Mouse (Mus musculus): ENCODE results near the gene Wdfy3. TPM values are rescaled to one million over a fixed set of nuclear protein-coding genes. Genes with fewer than 3 reads are reported as not detected.
"Not testable (repeated sequence)": the region's sequence is repeated elsewhere in the genome, so short reads cannot be mapped to it uniquely, and the experiment has no call there.

The Wdfy3 gene
- polyA plus RNA-seq, 1 experiment from 2014 or later: 9.7 TPM

DNA sequence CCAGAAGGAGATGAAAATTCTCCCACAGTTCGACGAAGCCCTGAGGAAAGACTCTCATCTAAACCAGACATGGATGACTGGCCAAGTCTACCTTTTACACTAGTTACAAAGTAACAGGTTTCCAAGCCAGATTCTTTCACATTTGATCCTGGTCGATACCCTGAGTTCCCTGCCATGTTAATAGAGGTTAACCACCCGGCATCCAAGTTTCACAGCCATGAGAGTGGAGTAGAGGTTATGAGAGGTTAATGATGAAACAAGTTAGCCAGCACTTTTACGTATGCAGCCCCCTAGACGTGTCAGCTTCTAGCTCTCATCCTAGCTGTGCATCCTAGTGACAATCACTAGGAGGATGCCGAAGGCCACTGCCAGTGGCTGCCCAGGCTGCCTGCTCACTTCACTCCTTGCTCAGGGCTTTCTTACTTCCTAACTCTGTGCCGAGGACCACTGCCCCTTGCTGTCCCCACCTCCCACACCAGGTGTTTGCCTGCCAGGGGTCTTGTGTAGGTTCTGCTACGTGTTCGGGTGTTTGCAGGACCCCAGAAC is 210.8 kb downstream of the Wdfy3 start:
- 97% methylated on average over 10 of the region's 10 CpGs for WGBS
- Histone ChIP-seq H3K4me3 (replicated peaks) (no peak overlapping the region), H3K9ac (no peak overlapping the region), H3K4me1 (replicated peaks) (no peaks in the 10 kb centered on the region), H3K27ac (no peak overlapping the region), H3K4me2 (replicated peaks) (no peak overlapping the region), H3K36me3 (peaks cover 44% of the 10 kb centered on the region), H3K9me3 (no peaks in the 10 kb centered on the region), H3K27me3 (replicated peaks) (no peaks in the 10 kb centered on the region)
- ATAC-seq: no peak

DNA sequence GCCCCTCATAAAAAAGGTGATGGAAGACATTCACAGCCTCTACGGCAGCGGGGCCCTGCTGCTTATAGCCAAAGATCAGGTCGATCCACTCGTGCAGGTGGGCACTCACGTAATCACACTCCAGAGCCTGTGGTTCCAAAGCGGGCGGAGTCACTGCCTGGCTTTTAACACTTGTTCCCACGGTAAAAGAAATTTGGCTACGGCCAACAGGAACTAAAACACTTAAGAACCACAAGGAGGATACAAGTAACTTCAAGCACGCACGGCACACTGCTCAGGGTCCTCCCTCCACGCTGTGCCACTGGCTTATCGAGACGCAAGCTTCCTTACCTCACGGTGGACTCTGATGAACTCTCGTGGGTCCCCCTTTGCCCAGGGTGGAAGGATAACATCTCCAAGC is 214.2 kb downstream of the Wdfy3 start:
- Histone ChIP-seq H3K36me3 (peaks cover 47% of the 10 kb centered on the region), H3K4me1 (replicated peaks) (no peaks in the 10 kb centered on the region), H3K27me3 (replicated peaks) (no peaks in the 10 kb centered on the region), H3K4me3 (replicated peaks) (no peak overlapping the region), H3K4me2 (replicated peaks) (no peak overlapping the region), H3K9ac (no peak overlapping the region), H3K27ac (no peak overlapping the region), H3K9me3 (no peaks in the 10 kb centered on the region)
- WGBS: 93% methylated on average over 16 of the region's 16 CpGs
- ATAC-seq: no peak

DNA sequence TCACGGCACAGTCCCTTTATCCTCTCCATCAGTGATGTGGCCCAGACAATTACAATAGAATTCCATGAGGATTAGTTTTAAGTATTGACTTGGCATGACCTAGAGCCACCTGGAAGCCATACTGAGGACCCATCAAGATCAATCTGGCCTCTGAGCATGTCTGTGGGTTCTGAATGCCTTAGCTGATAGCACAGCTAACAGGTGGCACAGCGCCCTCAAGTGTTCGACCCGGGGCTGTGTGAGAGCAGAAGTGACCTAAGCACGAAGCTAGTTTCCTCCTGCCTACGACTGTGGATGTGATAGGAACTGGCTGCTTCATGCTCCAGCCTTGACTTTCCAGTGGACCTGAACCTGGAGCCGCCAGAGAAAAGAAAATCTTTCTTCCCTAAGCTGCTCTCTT is 215.1 kb downstream of the Wdfy3 start:
- Histone ChIP-seq H3K4me2 (replicated peaks) (no peak overlapping the region), H3K9me3 (no peaks in the 10 kb centered on the region), H3K4me3 (replicated peaks) (no peak overlapping the region), H3K27me3 (replicated peaks) (no peaks in the 10 kb centered on the region), H3K9ac (no peak overlapping the region), H3K36me3 (peaks cover 48% of the 10 kb centered on the region), H3K4me1 (replicated peaks) (no peaks in the 10 kb centered on the region), H3K27ac (no peak overlapping the region)
- WGBS: 90% methylated on average over 7 of the region's 7 CpGs
- 0 out of 2 replicates have a peak, but pooled peaks have one; percentile 25 for ATAC-seq

DNA sequence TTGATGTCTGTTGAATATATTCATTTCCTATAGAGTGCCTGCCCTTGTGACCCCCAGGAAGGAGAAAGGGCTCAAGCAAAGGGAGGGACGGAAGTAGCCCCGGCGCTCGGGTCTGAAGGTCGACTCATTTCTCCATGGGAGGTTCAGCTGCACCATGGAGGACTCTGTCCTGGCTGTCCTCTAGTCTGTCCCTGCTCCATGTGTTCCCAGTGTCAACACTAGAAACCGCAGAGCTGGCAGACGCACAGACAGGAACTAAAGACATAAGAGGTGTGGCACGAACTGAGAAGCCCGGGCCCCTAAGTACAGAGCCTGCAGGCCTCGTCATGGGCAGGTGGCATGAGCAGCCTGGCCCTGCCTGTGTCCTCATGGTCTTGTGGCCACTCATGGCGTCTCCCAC is 215.6 kb downstream of the Wdfy3 start:
- no peak overlapping the region for H3K27ac ChIP-seq
- H3K9ac ChIP-seq: no peak overlapping the region
- H3K4me3 ChIP-seq (replicated peaks): no peak overlapping the region
- no peak overlapping the region for H3K4me2 ChIP-seq (replicated peaks)
- no peaks in the 10 kb centered on the region for H3K27me3 ChIP-seq (replicated peaks)
- peaks cover 47% of the 10 kb centered on the region for H3K36me3 ChIP-seq
- ATAC-seq: no peak
- no peaks in the 10 kb centered on the region for H3K9me3 ChIP-seq
- WGBS: 96% methylated on average over 11 of the region's 11 CpGs
- no peaks in the 10 kb centered on the region for H3K4me1 ChIP-seq (replicated peaks)

DNA sequence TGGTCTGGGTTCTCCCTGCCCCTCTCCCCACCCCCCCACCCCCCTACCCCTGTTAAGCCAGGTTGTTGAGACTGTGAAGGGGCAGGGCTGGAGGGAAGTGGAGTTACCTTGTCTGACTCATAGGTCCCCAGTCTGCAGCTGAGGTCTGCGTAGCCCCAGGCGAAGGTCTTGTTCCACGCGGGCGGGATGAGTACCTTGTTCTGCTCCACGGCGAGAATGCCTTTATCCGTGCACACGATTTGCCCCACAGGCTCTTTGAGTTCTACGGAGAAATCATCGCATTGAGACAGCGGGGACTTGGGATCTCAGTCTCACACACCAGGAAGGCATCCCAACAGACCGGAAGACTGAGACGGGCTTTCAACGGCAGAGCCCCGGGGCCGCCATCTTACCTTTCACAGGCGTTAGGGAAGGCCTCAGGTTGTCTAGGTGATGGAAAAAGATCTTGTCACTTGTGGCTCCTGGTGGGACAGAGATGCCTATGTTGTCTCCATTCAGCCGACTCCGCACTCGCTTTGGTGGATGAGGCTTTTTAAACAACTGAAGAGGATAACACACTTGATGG is 217.5 kb downstream of the Wdfy3 start:
- peaks cover 58% of the 10 kb centered on the region for H3K36me3 ChIP-seq

DNA sequence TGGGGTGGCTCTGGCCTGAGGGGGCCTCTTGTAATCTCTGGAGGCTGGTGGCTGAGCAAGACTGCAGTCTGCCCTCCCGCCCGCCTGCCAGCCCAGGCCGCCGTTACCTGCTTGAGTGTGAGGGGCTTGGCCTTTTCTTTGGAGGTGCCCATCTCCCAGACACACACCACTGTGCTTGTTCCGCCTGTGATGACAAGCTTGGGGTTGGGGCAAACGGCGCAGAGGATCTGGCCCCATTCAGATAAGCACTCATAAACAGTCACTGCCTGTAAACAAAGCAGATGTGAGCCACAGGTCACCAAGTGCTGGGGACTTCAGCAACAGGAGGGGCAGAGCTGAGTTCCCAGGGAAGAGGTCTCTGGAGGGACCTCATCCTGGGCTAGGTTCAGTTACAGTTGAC is 218.6 kb downstream of the Wdfy3 start:
- H3K27me3 ChIP-seq (replicated peaks): no peaks in the 10 kb centered on the region
- H3K9ac ChIP-seq: no peak overlapping the region
- no peaks in the 10 kb centered on the region for H3K9me3 ChIP-seq
- H3K4me1 ChIP-seq (replicated peaks): no peaks in the 10 kb centered on the region
- no peak overlapping the region for H3K4me3 ChIP-seq (replicated peaks)
- H3K27ac ChIP-seq: no peak overlapping the region
- no peak for ATAC-seq
- WGBS: 74% methylated on average over 7 of the region's 7 CpGs
- no peak overlapping the region for H3K4me2 ChIP-seq (replicated peaks)
- peaks cover 68% of the 10 kb centered on the region for H3K36me3 ChIP-seq

More for the DNA sequence above, 217.5 kb downstream of the Wdfy3 start:
- no peak for ATAC-seq
- H3K27ac ChIP-seq: no peak overlapping the region
- H3K4me2 ChIP-seq (replicated peaks): no peak overlapping the region
- H3K4me3 ChIP-seq (replicated peaks): no peak overlapping the region
- no peaks in the 10 kb centered on the region for H3K27me3 ChIP-seq (replicated peaks)
- 95% methylated on average over 21 of the region's 21 CpGs for WGBS
- H3K9ac ChIP-seq: no peak overlapping the region
- no peaks in the 10 kb centered on the region for H3K4me1 ChIP-seq (replicated peaks)
- H3K9me3 ChIP-seq: no peaks in the 10 kb centered on the region

DNA sequence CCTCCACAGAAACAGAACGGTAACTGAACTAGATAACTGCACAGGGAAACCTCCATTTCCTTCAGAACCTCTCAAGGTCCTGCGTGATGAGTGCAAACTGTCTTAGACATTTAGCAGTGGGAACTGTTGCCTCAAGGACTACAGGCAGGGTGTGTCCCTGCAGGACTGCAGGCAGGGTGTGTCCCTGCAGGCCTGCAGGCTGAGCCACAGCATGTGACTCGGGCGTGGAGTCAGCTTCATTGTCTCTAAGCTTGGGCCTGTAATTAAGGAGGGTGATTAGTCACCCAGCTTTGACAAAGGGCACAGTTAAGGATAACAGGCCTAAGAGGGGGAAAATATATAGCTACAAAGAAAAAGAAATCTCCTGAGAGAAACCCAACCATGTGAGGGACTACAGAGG is 222.0 kb downstream of the Wdfy3 start:
- no peak overlapping the region for H3K9ac ChIP-seq
- H3K36me3 ChIP-seq: peaks cover 61% of the 10 kb centered on the region
- no peak overlapping the region for H3K27ac ChIP-seq
- H3K4me1 ChIP-seq (replicated peaks): no peaks in the 10 kb centered on the region
- H3K4me2 ChIP-seq (replicated peaks): no peak overlapping the region
- peak; percentile 92 for ATAC-seq
- H3K4me3 ChIP-seq (replicated peaks): no peak overlapping the region
- H3K27me3 ChIP-seq (replicated peaks): no peaks in the 10 kb centered on the region
- WGBS: 58% methylated on average over 4 of the region's 4 CpGs
- H3K9me3 ChIP-seq: no peaks in the 10 kb centered on the region

DNA sequence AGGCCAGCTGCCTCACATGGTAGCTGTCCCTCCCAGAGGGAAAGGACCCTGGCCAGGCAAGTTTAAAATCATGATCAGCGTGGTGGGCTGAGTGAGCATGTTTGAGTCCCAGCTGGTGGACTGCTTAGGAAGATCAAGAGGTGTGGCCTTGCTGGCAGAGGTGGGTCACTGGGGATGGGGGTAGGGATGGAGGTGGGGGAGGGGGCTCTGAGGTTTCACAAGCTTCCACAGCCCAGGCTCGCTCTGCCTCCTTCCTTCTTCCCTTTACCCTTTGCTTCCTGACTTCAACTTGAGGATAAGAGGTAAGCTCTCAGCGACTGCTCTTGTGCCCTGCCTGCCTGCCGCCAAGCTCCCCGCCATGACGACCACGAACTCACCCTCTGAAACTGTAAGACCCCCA is 222.4 kb downstream of the Wdfy3 start:
- no peak overlapping the region for H3K27ac ChIP-seq
- H3K9ac ChIP-seq: no peak overlapping the region
- 83% methylated on average over 7 of the region's 7 CpGs for WGBS
- H3K4me3 ChIP-seq (replicated peaks): no peak overlapping the region
- H3K27me3 ChIP-seq (replicated peaks): no peaks in the 10 kb centered on the region
- peak; percentile 30 for ATAC-seq
- H3K9me3 ChIP-seq: no peaks in the 10 kb centered on the region
- H3K36me3 ChIP-seq: peaks cover 58% of the 10 kb centered on the region
- no peaks in the 10 kb centered on the region for H3K4me1 ChIP-seq (replicated peaks)
- H3K4me2 ChIP-seq (replicated peaks): no peak overlapping the region

DNA sequence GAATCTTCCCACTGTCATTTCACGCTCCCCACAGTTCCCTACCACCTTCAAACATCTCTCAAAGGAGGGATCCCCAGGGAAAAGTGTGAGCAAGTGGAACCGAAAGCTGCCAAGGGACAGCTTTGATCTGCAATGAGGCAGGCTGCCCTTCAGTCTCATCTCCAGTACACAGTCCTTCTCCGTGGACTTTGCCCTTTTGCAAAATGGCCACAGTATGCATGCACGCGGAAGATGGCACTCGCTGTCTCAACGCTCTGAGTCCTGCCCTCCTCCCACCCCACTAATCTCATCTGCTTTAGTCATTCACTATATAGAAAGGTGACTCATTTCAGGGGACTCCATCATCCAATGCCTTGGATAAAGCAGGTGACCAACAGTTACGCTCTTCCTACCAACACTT is 223.8 kb downstream of the Wdfy3 start:
- ATAC-seq: peak; percentile 47
- H3K4me3 ChIP-seq (replicated peaks): no peak overlapping the region
- no peaks in the 10 kb centered on the region for H3K9me3 ChIP-seq
- no peak overlapping the region for H3K27ac ChIP-seq
- no peaks in the 10 kb centered on the region for H3K27me3 ChIP-seq (replicated peaks)
- no peaks in the 10 kb centered on the region for H3K4me1 ChIP-seq (replicated peaks)
- peaks cover 63% of the 10 kb centered on the region for H3K36me3 ChIP-seq
- 88% methylated on average over 8 of the region's 8 CpGs for WGBS
- H3K4me2 ChIP-seq (replicated peaks): no peak overlapping the region
- no peak overlapping the region for H3K9ac ChIP-seq

DNA sequence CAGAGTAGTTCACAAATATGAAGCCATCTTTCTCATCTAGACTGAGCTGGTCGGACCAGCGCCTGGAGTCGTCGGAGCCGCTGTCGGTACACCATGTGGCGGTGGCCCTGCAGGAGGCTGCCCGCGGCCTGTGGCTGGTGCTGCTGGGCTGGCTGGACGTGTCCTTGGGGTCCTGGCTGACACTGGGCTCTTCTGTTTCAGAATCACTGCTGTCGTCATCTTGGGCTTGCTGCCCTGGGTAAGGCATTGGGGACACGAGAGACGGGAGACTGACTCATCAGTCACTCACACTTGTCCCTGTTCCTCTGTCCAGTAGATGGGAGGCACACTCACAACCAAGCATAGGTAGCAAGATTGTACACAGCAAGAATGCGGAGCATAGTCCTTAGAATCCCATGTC is 224.7 kb downstream of the Wdfy3 start:
- Histone ChIP-seq H3K27me3 (replicated peaks) (no peaks in the 10 kb centered on the region), H3K9me3 (no peaks in the 10 kb centered on the region), H3K9ac (no peak overlapping the region), H3K4me2 (replicated peaks) (no peak overlapping the region), H3K36me3 (peaks cover 67% of the 10 kb centered on the region), H3K27ac (no peak overlapping the region), H3K4me3 (replicated peaks) (no peak overlapping the region), H3K4me1 (replicated peaks) (no peaks in the 10 kb centered on the region)
- no peak for ATAC-seq
- WGBS: 91% methylated on average over 14 of the region's 14 CpGs

DNA sequence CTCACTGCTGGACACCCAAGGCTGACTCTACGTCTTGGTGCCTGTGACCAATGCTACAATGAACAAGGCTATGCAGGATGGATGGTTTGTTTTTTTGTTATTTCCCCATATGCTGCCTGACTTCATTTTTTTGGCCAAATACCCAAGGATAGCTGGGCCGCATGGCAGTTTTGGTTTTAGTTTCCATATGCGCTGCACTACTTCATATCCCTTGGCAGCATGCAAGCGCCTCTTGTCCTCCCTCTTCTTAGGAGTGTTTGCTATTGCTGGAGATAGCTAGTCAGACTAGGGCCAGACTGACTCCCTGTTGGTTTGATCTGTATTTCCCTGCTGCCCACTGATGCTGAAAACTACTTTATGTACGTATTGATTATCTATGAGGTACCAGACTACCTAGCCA is 229.2 kb downstream of the Wdfy3 start:
- H3K4me2 ChIP-seq (replicated peaks): no peak overlapping the region
- no peak for ATAC-seq
- no peaks in the 10 kb centered on the region for H3K9me3 ChIP-seq
- H3K36me3 ChIP-seq: peaks cover 53% of the 10 kb centered on the region
- no peak overlapping the region for H3K27ac ChIP-seq
- H3K27me3 ChIP-seq (replicated peaks): no peaks in the 10 kb centered on the region
- 98% methylated on average over 5 of the region's 5 CpGs for WGBS
- no peak overlapping the region for H3K4me3 ChIP-seq (replicated peaks)
- H3K4me1 ChIP-seq (replicated peaks): no peaks in the 10 kb centered on the region
- H3K9ac ChIP-seq: no peak overlapping the region

DNA sequence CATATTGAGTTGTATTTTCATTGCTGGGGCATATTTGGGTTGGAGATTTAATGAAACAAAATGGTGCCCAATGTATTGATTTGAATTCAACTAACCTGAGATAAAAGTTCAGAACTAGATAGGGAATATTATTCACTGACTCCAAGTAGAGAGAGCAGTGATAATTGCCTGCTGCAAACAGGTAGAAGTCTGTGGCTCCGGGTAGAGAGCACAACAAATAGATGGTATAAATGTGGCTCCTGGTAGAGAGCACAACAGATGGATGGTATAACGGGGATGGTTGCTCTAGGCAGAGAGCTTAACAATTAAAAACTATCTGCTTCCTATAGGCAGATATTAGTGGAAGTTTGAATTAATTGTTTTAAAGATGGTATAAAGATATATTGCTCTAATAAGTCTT is 232.1 kb downstream of the Wdfy3 start:
- not testable (repeated sequence) for H3K4me2 ChIP-seq (replicated peaks); H3K27me3 ChIP-seq (replicated peaks); ATAC-seq; H3K27ac ChIP-seq; H3K4me1 ChIP-seq (replicated peaks); H3K9ac ChIP-seq; H3K9me3 ChIP-seq; H3K4me3 ChIP-seq (replicated peaks)
- WGBS: 97% methylated on average over 2 of the region's 2 CpGs
- peaks cover 45% of the 10 kb centered on the region for H3K36me3 ChIP-seq

DNA sequence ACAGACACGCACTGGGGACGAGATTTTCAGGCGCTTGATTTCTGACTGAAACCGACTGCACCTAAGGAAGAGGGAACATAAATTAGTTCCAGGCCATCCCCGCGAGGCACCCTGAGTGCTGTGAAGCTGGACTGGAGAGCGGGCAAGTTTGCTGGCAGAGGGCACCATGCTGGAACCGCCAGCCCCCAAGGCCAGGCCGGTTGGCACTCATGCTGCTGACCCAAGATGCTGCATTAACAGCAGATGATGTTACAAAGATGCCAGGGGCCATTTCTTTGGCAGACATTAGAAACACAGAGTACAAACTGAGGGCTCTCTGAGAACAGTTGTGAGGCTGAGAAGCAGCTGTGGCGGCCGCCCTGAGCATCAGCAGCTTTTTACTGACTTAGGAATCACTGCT is 233.5 kb downstream of the Wdfy3 start:
- Histone ChIP-seq H3K4me2 (replicated peaks) (no peak overlapping the region), H3K36me3 (peaks cover 36% of the 10 kb centered on the region)

More for the DNA sequence above, 233.5 kb downstream of the Wdfy3 start:
- Histone ChIP-seq H3K27ac (no peak overlapping the region), H3K9me3 (no peaks in the 10 kb centered on the region), H3K9ac (no peak overlapping the region), H3K4me1 (replicated peaks) (no peaks in the 10 kb centered on the region), H3K27me3 (replicated peaks) (no peaks in the 10 kb centered on the region), H3K4me3 (replicated peaks) (no peak overlapping the region)
- WGBS: 94% methylated on average over 11 of the region's 11 CpGs
- no peak for ATAC-seq
